Mouse (Mus musculus) left cerebral cortex, postnatal 10 days (tissue): ENCODE measurements around the gene 2810021J22Rik. TPM values are rescaled to one million over a fixed set of nuclear protein-coding genes. Genes with fewer than 3 reads are reported as not detected.

Experiments
- DNase-seq, 2 experiments: peaks; one replicate each; pipeline ENCODE4 v3.0.0; 2021 to 2022; ENCODE audit warnings: low spot score in 2 of 2, mixed read lengths in 1 of 2; ENCODE audit errors: extremely low spot score in 1 of 2
- intact Hi-C: fragments of 180-260 bp; cut with DNase I; formaldehyde crosslinking; loops from one replicate; pipeline ENCODE4 v1.15.1; 2025
- total RNA-seq, 2 experiments: library from RNA; stranded (reverse); gene quantifications; 2 replicates each; pipeline ENCODE4 v1.2.3; 2021

2810021J22Rik gene
- total RNA-seq, 2 experiments from 2014 or later: 8.8 to 11.0 TPM

DNA sequence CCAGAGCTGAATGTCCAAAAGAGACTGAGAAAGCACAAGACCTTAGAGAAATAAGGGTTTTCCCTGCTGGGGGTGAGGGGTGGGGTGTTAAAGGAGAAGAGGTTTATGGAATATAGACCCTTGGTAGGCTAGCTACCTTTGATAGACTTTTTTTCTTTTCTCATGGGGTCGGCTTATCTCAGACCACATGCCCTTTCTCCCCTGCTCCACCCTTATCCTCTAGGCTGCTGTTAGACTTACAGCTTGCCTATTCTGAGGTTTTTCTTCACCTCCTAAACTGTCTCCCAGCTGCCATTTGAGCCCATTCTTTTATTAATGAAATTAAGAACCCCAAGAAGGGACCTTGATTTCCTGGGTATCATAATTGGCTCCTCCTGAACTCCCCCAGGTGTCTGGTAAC, 46.8 kb downstream of the 2810021J22Rik start:
- no peak for DNase-seq
- intact Hi-C loops: no loop called here

GRCm38 (mm10) chr11:58914461-58915028, 47.5 kb downstream of the 2810021J22Rik start:
- DNase-seq: no peak
- intact Hi-C loops: no loop called here

GRCm38 (mm10) chr11:58916879-58917744, 50.1 kb downstream of the 2810021J22Rik start:
- intact Hi-C loops: no loop called here
- DNase-seq: peak in 1 of 2 experiments; percentile 53

GRCm38 (mm10) chr11:58917745-58918366, 50.8 kb downstream of the 2810021J22Rik start, which contains the start of gene Btnl10:
Gene Btnl10, plus strand, starts transcription at chr11:58917908.
- intact Hi-C loops: no loop called here
- no peak for DNase-seq

DNA sequence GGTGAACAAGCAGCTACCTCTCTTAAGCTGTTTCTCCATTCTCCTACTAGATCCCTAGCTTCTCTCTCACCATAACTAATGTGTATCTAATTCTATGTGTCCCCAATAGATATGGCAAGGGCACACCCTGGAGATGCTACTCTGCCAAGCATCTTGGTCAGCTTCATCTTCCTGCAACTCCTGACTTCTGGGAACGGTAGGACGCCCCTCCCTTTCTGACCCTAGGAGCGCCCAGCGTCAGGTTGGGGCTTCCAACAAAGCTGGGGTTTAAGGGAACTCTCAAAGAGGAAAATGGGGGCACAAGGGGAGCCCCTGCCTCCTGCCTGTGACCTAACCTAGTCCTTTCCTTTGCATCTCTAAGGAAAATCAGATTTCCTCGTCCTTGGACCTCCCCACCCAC, 51.7 kb downstream of the 2810021J22Rik start:
- intact Hi-C loops: no loop called here
- DNase-seq: no peak

DNA sequence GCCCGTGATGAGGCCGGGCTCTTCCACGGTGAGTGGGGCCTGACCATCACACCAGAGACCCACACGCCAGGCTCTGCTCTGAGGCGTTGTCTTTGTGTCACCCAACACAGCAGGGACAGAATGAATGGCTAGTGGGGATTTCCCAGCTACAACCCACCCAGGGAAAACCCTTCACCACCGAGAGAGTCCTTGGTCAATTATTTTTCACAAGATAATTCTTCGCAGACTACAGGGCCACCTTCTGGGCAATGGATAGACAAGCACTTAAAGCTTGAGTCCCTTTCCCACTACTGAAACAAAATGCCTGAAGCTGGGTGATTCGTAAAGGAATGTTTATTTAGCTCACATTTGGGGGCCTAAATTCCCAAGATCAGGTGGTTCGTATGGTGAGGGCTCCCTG, 55.4 kb downstream of the 2810021J22Rik start:
- no peak for DNase-seq
- intact Hi-C loops: no loop called here

DNA sequence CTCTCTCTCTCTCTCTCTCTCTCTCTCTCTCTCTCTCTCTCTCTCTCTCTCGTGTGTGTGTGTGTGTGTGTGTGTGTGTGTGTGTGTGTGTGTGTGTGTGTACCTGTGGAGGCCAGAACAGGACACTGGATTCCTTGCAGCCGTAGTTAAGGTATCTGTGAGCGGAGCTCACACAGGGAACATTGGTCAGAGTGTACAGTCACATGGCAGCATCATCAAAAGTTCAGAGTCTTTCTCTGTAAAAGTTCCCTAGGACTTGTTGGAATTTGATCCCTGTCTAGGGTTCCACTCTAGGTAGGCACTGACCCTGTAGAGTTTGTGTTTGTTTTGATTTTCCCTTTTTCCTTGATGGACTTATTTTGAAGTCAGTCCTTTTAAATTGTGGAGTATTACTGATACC, 59.6 kb downstream of the 2810021J22Rik start:
- no peak for DNase-seq
- intact Hi-C loops: no loop called here

- intact Hi-C loops: no loop called here
- DNase-seq: no peak
Observed at GRCm38 (mm10) chr11:58927053-58927452, 60.0 kb downstream of the 2810021J22Rik start.

GRCm38 (mm10) chr11:58927790-58928651, 61.0 kb downstream of the 2810021J22Rik start:
- intact Hi-C loops: no loop called here
- DNase-seq: peak in 1 of 2 experiments; percentile 57

GRCm38 (mm10) chr11:58929055-58929454, 62.0 kb downstream of the 2810021J22Rik start:
- intact Hi-C loops: no loop called here
- no peak for DNase-seq

DNA sequence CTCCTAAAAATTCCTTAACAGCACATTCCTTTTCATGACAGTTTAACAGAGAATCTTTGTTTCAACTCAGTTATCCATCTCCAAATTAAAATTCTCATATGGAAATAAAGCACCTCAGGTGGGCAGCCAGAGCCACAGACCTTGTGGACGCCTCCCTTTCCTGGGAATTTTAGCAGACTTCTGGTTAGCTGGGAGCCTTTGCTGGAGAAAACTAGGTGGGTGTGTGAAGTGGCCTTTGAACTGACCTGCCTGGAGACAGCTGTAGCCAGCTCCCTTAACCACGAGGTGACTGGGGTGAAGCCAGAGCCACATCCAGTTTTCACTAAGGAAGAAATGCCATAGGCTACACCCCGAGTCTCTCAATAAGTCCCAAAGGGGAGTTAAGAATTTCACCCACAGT, 62.6 kb downstream of the 2810021J22Rik start:
- DNase-seq: no peak
- intact Hi-C loops: loop anchor here (10.0 kb wide), 1 partner anchor 365 kb away; the partner anchor contains the start of gene Wnt3a

GRCm38 (mm10) chr11:58930254-58930653, 63.2 kb downstream of the 2810021J22Rik start:
- no peak for DNase-seq
- intact Hi-C loops: loop anchor here (10.0 kb wide), 1 partner anchor 365 kb away; the partner anchor contains the start of gene Wnt3a

DNA sequence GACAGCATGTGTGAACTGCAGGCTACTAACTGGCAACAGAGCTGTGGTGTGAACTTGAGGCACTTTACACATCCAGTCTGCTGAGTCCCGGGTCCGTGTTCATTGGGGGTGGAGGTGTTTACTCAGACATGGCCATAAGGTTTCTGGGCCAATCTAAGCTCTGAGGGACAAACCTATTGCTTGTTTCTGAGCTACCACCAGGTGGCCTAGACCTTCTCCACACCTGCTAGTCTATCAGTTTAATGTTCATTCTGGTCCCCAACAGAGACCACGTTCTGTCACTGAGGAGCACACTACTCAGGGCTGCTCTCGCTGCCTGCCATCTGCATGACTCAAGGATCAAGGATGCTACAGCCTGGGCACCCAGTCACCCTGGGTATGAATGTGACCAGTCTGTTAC, 64.6 kb downstream of the 2810021J22Rik start:
- intact Hi-C loops: loop anchor here (10.0 kb wide), 1 partner anchor 363 kb away; the partner anchor contains the start of gene Wnt3a
- no peak for DNase-seq

Other genes starting within 250 kb of the 2810021J22Rik start
- gene Olfr323, start 236.7 kb upstream of the 2810021J22Rik start, total RNA-seq: not detected
- gene Trim58, start 226.8 kb upstream of the 2810021J22Rik start, total RNA-seq: under 1 TPM in 1 of 2 experiments, not detected in 1; 0.20 TPM
- not detected for gene Olfr322, start 208.4 kb upstream of the 2810021J22Rik start, total RNA-seq
- not detected for gene Olfr320, start 186.1 kb upstream of the 2810021J22Rik start, total RNA-seq
- not detected for gene Olfr319, start 168.1 kb upstream of the 2810021J22Rik start, total RNA-seq
- gene Olfr318, start 143.2 kb upstream of the 2810021J22Rik start, total RNA-seq: not detected
- under 1 TPM; 0.20 to 0.30 TPM for gene Olfr317, start 128.0 kb upstream of the 2810021J22Rik start, total RNA-seq
- gene Olfr316, start 114.5 kb upstream of the 2810021J22Rik start, total RNA-seq: under 1 TPM; 0.24 to 0.28 TPM
- not detected for gene Olfr315, start 94.0 kb upstream of the 2810021J22Rik start, total RNA-seq
- gene Olfr314, start 84.3 kb upstream of the 2810021J22Rik start, total RNA-seq: not detected
- gene Fam183b, start 65.3 kb upstream of the 2810021J22Rik start, total RNA-seq: 1 to 10 TPM; 1.2 to 2.2 TPM
- gene Olfr313, start 52.2 kb upstream of the 2810021J22Rik start, total RNA-seq: not detected
- gene Olfr312, start 38.0 kb upstream of the 2810021J22Rik start, total RNA-seq: not detected
- not detected for gene Olfr311, start 28.0 kb upstream of the 2810021J22Rik start, total RNA-seq
- 10 to 100 TPM; 17.5 to 18.7 TPM for gene Gm12258, start 20.1 kb upstream of the 2810021J22Rik start, total RNA-seq
- gene Zfp39, start 37.0 kb downstream of the 2810021J22Rik start, total RNA-seq: 1 to 10 TPM; 9.5 to 9.6 TPM
- under 1 TPM in 1 of 2 experiments, not detected in 1; 0.06 TPM for gene Btnl10, start 50.7 kb downstream of the 2810021J22Rik start, total RNA-seq
- gene Rnf187, start 71.7 kb downstream of the 2810021J22Rik start, total RNA-seq: 100 to 1,000 TPM; 471 to 480 TPM
- 100 to 1,000 TPM; 172 to 180 TPM for gene Hist3h2ba, start 81.7 kb downstream of the 2810021J22Rik start, total RNA-seq
- gene Hist3h2a, start 87.5 kb downstream of the 2810021J22Rik start, total RNA-seq: 10 to 100 TPM; 66.5 to 67.4 TPM
- 1 to 10 TPM; 2.8 to 3.7 TPM for gene Trim17, start 87.5 kb downstream of the 2810021J22Rik start, total RNA-seq
- gene Trim11, start 110.9 kb downstream of the 2810021J22Rik start, total RNA-seq: 10 to 100 TPM; 22.0 to 22.7 TPM